8 mouse cellular contexts compared by ENCODE assay signal in genomic region chr5:106696396-106697337, GRCm38 (mm10). TPM values are rescaled to one million over a fixed set of nuclear protein-coding genes. Genes with fewer than 3 reads are reported as not detected.
DNase-seq lines count a peak whose midpoint lies in the region; ATAC-seq and TF ChIP-seq lines count a peak whose summit lies in the region.

Zfp644 (minus strand) TSS chr5:106697287.

- H3K27me3 ChIP-seq in forebrain, embryonic 16.5 days (replicated peaks; ENCODE audit: control insufficient read depth, insufficient read depth, low read length) = no peaks in the 10 kb centered on the region
- no peaks in the 10 kb centered on the region for H3K27me3 ChIP-seq in lung, embryonic 15.5 days

- WGBS in forebrain, embryonic 16.5 days = 1% methylated on average over 69 of the region's 71 CpGs
- WGBS in lung, embryonic 15.5 days = 2% methylated on average over 54 of the region's 71 CpGs

- peak; percentile 79 for DNase-seq in ES-E14 (ENCODE audit: low read depth, low spot score)
- peak; percentile 91 for DNase-seq in cerebellum, adult 11-12 months
- DNase-seq in heart, postnatal 36 days = peak; percentile 82 to 92
- DNase-seq in layer of hippocampus, adult 8-10 months (ENCODE audit: low spot score in 2 of 2) = peak; percentile 80 to 88
- DNase-seq in ovary, adult 18-20 months (ENCODE audit: low spot score) = peak; percentile 84
- peak; percentile 88 for DNase-seq in thymus, postnatal 0 days (ENCODE audit: low spot score)

- intact Hi-C loops in heart, postnatal 36 days (cut with DNase I) = loop anchor here (2.0 to 5.0 kb wide), 2 partner anchors 106 to 122 kb away; no protein-coding TSS in a partner anchor

- ATAC-seq in forebrain, embryonic 16.5 days = peak; percentile 98
- peak; percentile 93 for ATAC-seq in lung, embryonic 15.5 days (ENCODE audit: borderline replicate concordance, extremely low read depth, low FRiP score, low TSS enrichment)

- no peaks in the 10 kb centered on the region for H3K9me3 ChIP-seq in ES-E14 (ENCODE audit: control insufficient read depth, insufficient read depth, low read depth, low read length)
- H3K9me3 ChIP-seq in forebrain, embryonic 16.5 days (ENCODE audit: control insufficient read depth, low read length) = no peaks in the 10 kb centered on the region
- no peaks in the 10 kb centered on the region for H3K9me3 ChIP-seq in lung, embryonic 15.5 days

- H3K4me1 ChIP-seq in ES-E14 (ENCODE audit: control insufficient read depth in 2 of 2, insufficient read depth in 2 of 2, low read length in 2 of 2, poor library complexity in 1 of 2) = peaks cover 2 to 5% of the 10 kb centered on the region in 2 experiments
- peaks cover 24% of the 10 kb centered on the region for H3K4me1 ChIP-seq in forebrain, embryonic 16.5 days (replicated peaks; ENCODE audit: control insufficient read depth, insufficient read depth, low read length)
- H3K4me1 ChIP-seq in lung, embryonic 15.5 days = peaks cover 23% of the 10 kb centered on the region; the same call in 1 of the 2 replicates

- peak within 1 kb of the TSS; percentile 76 to 98 for H3K4me3 ChIP-seq in ES-E14 (ENCODE audit: insufficient read depth in 1 of 2, low read depth in 1 of 2, low read length in 2 of 2, poor library complexity in 1 of 2, severe bottlenecking in 1 of 2)
- peak within 1 kb of the TSS; percentile 80 for H3K4me3 ChIP-seq in forebrain, embryonic 16.5 days (replicated peaks; ENCODE audit: low read length)
- H3K4me3 ChIP-seq in lung, embryonic 15.5 days = peak within 1 kb of the TSS; percentile 78

- peaks cover 2% of the 10 kb centered on the region; the same call in 1 of the 2 replicates for H3K36me3 ChIP-seq in ES-E14 (ENCODE audit: control insufficient read depth, insufficient read depth, low read length, poor library complexity, severe bottlenecking)
- H3K36me3 ChIP-seq in forebrain, embryonic 16.5 days (ENCODE audit: control insufficient read depth, insufficient read depth) = no peaks in the 10 kb centered on the region
- H3K36me3 ChIP-seq in lung, embryonic 15.5 days = peaks cover 2% of the 10 kb centered on the region; the same call in 1 of the 2 replicates

- H3K4me2 ChIP-seq in forebrain, embryonic 16.5 days (ENCODE audit: low read length) = peak within 1 kb of the TSS; percentile 63
- peak within 1 kb of the TSS; percentile 67 for H3K4me2 ChIP-seq in lung, embryonic 15.5 days

- H3K9ac ChIP-seq in ES-E14 (ENCODE audit: insufficient read depth, low read depth, low read length, poor library complexity, severe bottlenecking) = peak within 1 kb of the TSS; percentile 98
- peak within 1 kb of the TSS; percentile 96 for H3K9ac ChIP-seq in forebrain, embryonic 16.5 days (replicated peaks; ENCODE audit: low read depth, low read length)
- peak within 1 kb of the TSS; percentile 97 for H3K9ac ChIP-seq in lung, embryonic 15.5 days

- in situ Hi-C loops in ES-E14 (cut with MboI; ENCODE audit: low sequenced_read_pairs in 2 of 2, unreplicated experiment in 2 of 2) = no loop called here

- peak within 1 kb of the TSS; percentile 81 for H3K27ac ChIP-seq in ES-E14 (ENCODE audit: insufficient read depth, low read depth, low read length, poor library complexity, severe bottlenecking)
- peak within 1 kb of the TSS; percentile 97 for H3K27ac ChIP-seq in forebrain, embryonic 16.5 days (ENCODE audit: low read length)
- H3K27ac ChIP-seq in lung, embryonic 15.5 days = peak within 1 kb of the TSS; percentile 99

TF ChIP-seq in ES-E14, 5 proteins besides CTCF, POLR2A, EP300 and RAD21:
- TF ChIP-seq HCFC1 (IDR thresholded peaks at IDR 0.05; ENCODE audit: borderline replicate concordance, insufficient read depth, low read length) (no peak), CHD2 (IDR thresholded peaks at IDR 0.05; ENCODE audit: low read depth, low read length) (no peak), ZNF384 (IDR thresholded peaks at IDR 0.05; ENCODE audit: low read depth, low read length) (no peak), MAFK (IDR thresholded peaks at IDR 0.05; ENCODE audit: insufficient read depth, low read depth, low read length) (no peak), ZC3H11A (IDR thresholded peaks at IDR 0.05; ENCODE audit: borderline replicate concordance, low read depth, low read length) (no peak)

RNA-seq across cellular contexts. Expression of gene Zfp644, which starts in this region (rescaled TPM):
- total RNA-seq in ES-E14 (2012; rRNA removed) = 65.6 and 73.8 TPM in 2 replicates
- 79.1 and 85.8 TPM in 2 replicates for polyA plus RNA-seq in forebrain, embryonic 16.5 days (2015; fragmentation: Nextera tagmentation; extraction: Ambion mirVana)
- total RNA-seq in heart, postnatal 36 days (2021) = 10 to 100 TPM; 53.8 to 59.8 TPM
- 100 to 1,000 TPM; 102 to 132 (median 114) TPM for total RNA-seq in layer of hippocampus, adult 8-10 months (2022)
- 56.1 and 61.1 TPM in 2 replicates for polyA plus RNA-seq in lung, embryonic 15.5 days (2015; fragmentation: Nextera tagmentation; extraction: Ambion mirVana)
- polyA plus RNA-seq in thymus, postnatal 0 days (2015; fragmentation: Nextera tagmentation; extraction: Ambion mirVana) = 77.0 and 84.4 TPM in 2 replicates

Comparison
In these comparisons a context has a peak if more than half of its experiments do, and no peak if none do; other contexts are left out.
1. Peak in every context shown above with its lines: DNase-seq, ATAC-seq, H3K4me3 ChIP-seq and H3K27ac ChIP-seq.